8 mouse cellular contexts compared by ENCODE assay signal in genomic region chr2:93849505-93850089, GRCm38 (mm10). TPM values are rescaled to one million over a fixed set of nuclear protein-coding genes. Genes with fewer than 3 reads are reported as not detected.
DNase-seq lines count a peak whose midpoint lies in the region; ATAC-seq lines count a peak whose summit lies in the region.

Gene Accs, minus strand, starts transcription at chr2:93849943.

- H3K4me2 ChIP-seq in intestine, embryonic 16.5 days (ENCODE audit: low read depth, low read length) = peak within 1 kb of the TSS; percentile 93
- H3K4me2 ChIP-seq in midbrain, embryonic 11.5 days = peak within 1 kb of the TSS; percentile 67

- ATAC-seq in intestine, embryonic 16.5 days = peak; percentile 96
- peak; percentile 83 for ATAC-seq in midbrain, embryonic 11.5 days (ENCODE audit: low FRiP score)

- intact Hi-C loops in left cerebral cortex, postnatal 4 days (cut with DNase I) = no loop called here

- peak within 1 kb of the TSS; percentile 83 for H3K9ac ChIP-seq in intestine, embryonic 16.5 days (ENCODE audit: low read depth, low read length)
- peak within 1 kb of the TSS; percentile 91 for H3K9ac ChIP-seq in midbrain, embryonic 11.5 days (ENCODE audit: low read length)

- no peaks in the 10 kb centered on the region for H3K9me3 ChIP-seq in intestine, embryonic 16.5 days (ENCODE audit: control insufficient read depth, low read length)
- H3K9me3 ChIP-seq in midbrain, embryonic 11.5 days (ENCODE audit: control insufficient read depth, low read length) = no peaks in the 10 kb centered on the region

- WGBS in intestine, embryonic 16.5 days = 1% methylated on average over 28 of the region's 28 CpGs
- under 1% methylated on average over 28 of the region's 28 CpGs for WGBS in midbrain, embryonic 11.5 days

- H3K27ac ChIP-seq in intestine, embryonic 16.5 days (ENCODE audit: low read length) = peak within 1 kb of the TSS; percentile 93
- H3K27ac ChIP-seq in midbrain, embryonic 11.5 days (ENCODE audit: low read depth, low read length) = peak within 1 kb of the TSS; percentile 40; the same call in 1 of the 2 replicates

- H3K4me3 ChIP-seq in intestine, embryonic 16.5 days (ENCODE audit: low read length) = peak within 1 kb of the TSS; percentile 70
- peak within 1 kb of the TSS; percentile 71 for H3K4me3 ChIP-seq in midbrain, embryonic 11.5 days (ENCODE audit: low read depth, low read length)

- peaks cover 1% of the 10 kb centered on the region; the same call in 1 of the 2 replicates for H3K36me3 ChIP-seq in intestine, embryonic 16.5 days (ENCODE audit: control insufficient read depth, insufficient read depth, low read length)
- 0 out of 2 replicates have a peak, but pooled peaks cover under 1% of the 10 kb centered on the region for H3K36me3 ChIP-seq in midbrain, embryonic 11.5 days (ENCODE audit: control insufficient read depth, insufficient read depth, low read length)

- H3K4me1 ChIP-seq in intestine, embryonic 16.5 days (ENCODE audit: control insufficient read depth, insufficient read depth, low read length) = peaks cover 9% of the 10 kb centered on the region
- H3K4me1 ChIP-seq in midbrain, embryonic 11.5 days (ENCODE audit: control insufficient read depth, insufficient read depth, low read length) = peaks cover 8% of the 10 kb centered on the region; the same call in 1 of the 2 replicates

- DNase-seq in adrenal gland, postnatal 10 days = peak; percentile 84
- peak; percentile 82 for DNase-seq in embryo, embryonic 9.5 days (ENCODE audit: extremely low spot score)
- DNase-seq in gonadal fat pad, adult 2 months (ENCODE audit: low read depth) = peak; percentile 51
- peak; percentile 71 for DNase-seq in left cerebral cortex, postnatal 4 days
- DNase-seq in midbrain, embryonic 11.5 days (ENCODE audit: low spot score, missing footprints) = peak; percentile 98
- DNase-seq in right cerebral cortex, postnatal 4 days = peak; percentile 61
- peak; percentile 81 for DNase-seq in yolk sac, embryonic 10.5 days (ENCODE audit: low spot score)

- H3K27me3 ChIP-seq in intestine, embryonic 16.5 days (replicated peaks; ENCODE audit: control insufficient read depth, insufficient read depth, low read length) = no peaks in the 10 kb centered on the region
- H3K27me3 ChIP-seq in midbrain, embryonic 11.5 days (ENCODE audit: control insufficient read depth, insufficient read depth, low read length) = no peaks in the 10 kb centered on the region

RNA-seq across cellular contexts. Expression of gene Accs, which starts in this region (rescaled TPM):
- total RNA-seq in adrenal gland, postnatal 10 days (2021) = 10 to 100 TPM; 13.8 to 14.2 TPM
- polyA plus RNA-seq in gonadal fat pad, adult 2 months (2012; rRNA removed) = 13.2 and 22.0 TPM in 2 replicates
- polyA plus RNA-seq in intestine, embryonic 16.5 days (2015; fragmentation: Nextera tagmentation; extraction: Ambion mirVana) = 5.4 and 6.1 TPM in 2 replicates
- 1 to 10 TPM; 6.7 to 7.4 TPM for total RNA-seq in left cerebral cortex, postnatal 4 days (2021)
- 5.8 and 7.5 TPM in 2 replicates for polyA plus RNA-seq in midbrain, embryonic 11.5 days (2014; fragmentation: Nextera tagmentation; extraction: Ambion mirVana)

Comparison
In these comparisons a context has a peak if more than half of its experiments do, and no peak if none do; other contexts are left out.
1. Peak in every context shown above with its lines: DNase-seq, ATAC-seq, H3K4me3 ChIP-seq and H3K27ac ChIP-seq.